Mouse (Mus musculus) embryonic facial prominence, embryonic 15.5 days (tissue): ENCODE measurements around the gene Tspan5. TPM values are rescaled to one million over a fixed set of nuclear protein-coding genes. Genes with fewer than 3 reads are reported as not detected.

Experiments
- polyA plus RNA-seq: library from polyadenylated mRNA; unstranded; fragments of >200 nt; fragmentation: Nextera tagmentation; extraction: Ambion mirVana; gene quantifications from 2 replicates; pipeline ENCODE4 v1.2.1, GENCODE M21; 2015

Gene Tspan5
- polyA plus RNA-seq, 1 experiment from 2014 or later, result 42.7 TPM

Other genes with a start within 250 kb of the Tspan5 start
- 299 and 311 TPM in 2 replicates for gene Eif4e, start 216.0 kb upstream of the Tspan5 start, polyA plus RNA-seq